Mouse (Mus musculus) heart, adult 2 months (tissue): ENCODE measurements around the gene A730009L09Rik.

ENCODE experiments used
- CTCF ChIP-seq: fragments of 200-600 bp; IDR thresholded peaks from 2 replicates; pipeline ENCODE4 v1.8.1; 2022; ENCODE audit warnings: antibody characterized with exemption, mild to moderate bottlenecking, moderate library complexity
- EP300 ChIP-seq: fragments of 200-500 bp; IDR thresholded peaks from 2 replicates; pipeline ENCODE4 v1.6.1; 2011; ENCODE audit warnings: low read depth, low read length, control low read depth; ENCODE audit not compliant: insufficient read depth

DNA sequence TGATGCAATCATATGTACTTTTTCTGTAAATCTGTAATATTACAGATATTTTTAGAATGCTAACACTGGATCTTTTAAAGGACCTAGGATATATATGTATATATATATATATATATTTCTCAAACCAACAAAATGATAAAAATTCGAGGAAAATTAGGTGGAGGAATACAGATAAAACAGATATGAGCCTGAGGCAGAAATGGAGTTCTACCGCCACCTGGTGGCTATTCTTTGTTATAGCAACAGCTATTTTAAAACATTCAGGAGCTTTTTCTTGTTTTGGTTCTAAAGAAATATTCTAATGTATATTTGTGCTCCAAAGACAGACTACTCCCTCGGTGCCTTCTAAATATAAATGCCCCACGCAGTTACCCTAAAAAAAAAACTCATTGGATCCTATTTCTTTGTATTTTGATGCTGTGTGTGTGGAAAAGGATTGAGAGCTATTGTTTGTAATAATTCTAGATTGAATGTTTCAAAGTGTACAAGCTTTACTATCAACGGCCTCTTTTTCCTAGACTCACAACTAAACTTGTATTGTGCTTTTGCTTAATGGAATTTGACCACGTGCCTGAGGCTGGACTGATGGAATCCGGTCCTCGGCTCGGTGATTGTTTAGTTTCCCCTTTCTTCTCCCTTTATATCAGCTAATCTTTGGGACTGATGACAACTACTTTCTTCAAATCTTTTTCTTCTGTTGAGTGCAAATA is 44.8 kb downstream of the A730009L09Rik start:
- TF ChIP-seq CTCF: peak; percentile 95
- TF ChIP-seq EP300: no peak
